Mouse (Mus musculus) embryonic fibroblast, embryonic 13.5 days (primary cell): ENCODE data around the gene Kcnk12. TPM values are rescaled to one million over a fixed set of nuclear protein-coding genes. Genes with fewer than 3 reads are reported as not detected.
A peak's percentile ranks its signal among the peaks of the same experiment; 100 is the strongest.

ENCODE experiments used
- H3K27ac ChIP-seq: 2 replicates; pipeline ENCODE4 v1.5.1; 2012; ENCODE audit warnings: low read length, control low read depth, inconsistent platforms; ENCODE audit not compliant: insufficient read depth
- H3K4me1 ChIP-seq: 2 replicates; pipeline ENCODE4 v1.6.1; 2011; ENCODE audit warnings: low read length; ENCODE audit not compliant: control insufficient read depth, insufficient read depth
- H3K4me3 ChIP-seq: 2 replicates; pipeline ENCODE4 v1.5.1; 2011; ENCODE audit warnings: mild to moderate bottlenecking, control low read depth, low read length; ENCODE audit not compliant: insufficient read depth
- CTCF ChIP-seq: IDR thresholded peaks from 2 replicates; pipeline ENCODE4 v1.5.1; 2011; ENCODE audit warnings: mild to moderate bottlenecking, control low read depth, low read length, moderate library complexity, borderline replicate concordance; ENCODE audit not compliant: insufficient read depth
- POLR2A ChIP-seq: IDR thresholded peaks from 2 replicates; pipeline ENCODE4 v1.6.1; 2011; ENCODE audit warnings: low read depth, mild to moderate bottlenecking, control low read depth, low read length, moderate library complexity
- polyA plus RNA-seq: library from polyadenylated mRNA; stranded (reverse); fragments of >200 nt; gene quantifications from 2 replicates; pipeline ENCODE4 v1.2.4, GENCODE M21; 2011; ENCODE audit warnings: low read depth; ENCODE audit not compliant: missing spikeins, insufficient read length

Kcnk12 gene
- not detected in 2 replicates for polyA plus RNA-seq

- TF ChIP-seq POLR2A (no peak), CTCF (no peak)
- Histone ChIP-seq H3K4me3 (peak within 1 kb of the TSS; percentile 23), H3K27ac (no peak within 1 kb of the TSS), H3K4me1 (no peaks in the 10 kb centered on the region; the same call in none of the 2 replicates)
These were observed at the start of gene Kcnk12 for GRCm38 (mm10) chr17:87797688-87798291. TSS of gene Kcnk12 (minus strand) at chr17:87797994.

- no peaks in the 10 kb centered on the region for H3K4me1 ChIP-seq
- no peak overlapping the region for H3K4me3 ChIP-seq
- H3K27ac ChIP-seq = no peak overlapping the region
- TF ChIP-seq CTCF (no peak), POLR2A (no peak)
These were observed 44.4 kb upstream of the Kcnk12 start for GRCm38 (mm10) chr17:87842156-87842555.

- no peak for TF ChIP-seq POLR2A
- no peak for TF ChIP-seq CTCF
- H3K27ac ChIP-seq = no peak overlapping the region
- no peaks in the 10 kb centered on the region for H3K4me1 ChIP-seq
- H3K4me3 ChIP-seq = no peak overlapping the region
These were observed 42.3 kb upstream of the Kcnk12 start for GRCm38 (mm10) chr17:87840079-87840478.

- no peak for TF ChIP-seq POLR2A
- TF ChIP-seq CTCF = no peak
- no peak overlapping the region for H3K27ac ChIP-seq
- H3K4me3 ChIP-seq = no peak overlapping the region
- no peaks in the 10 kb centered on the region for H3K4me1 ChIP-seq
These were observed 37.1 kb upstream of the Kcnk12 start for GRCm38 (mm10) chr17:87834850-87835249.

- H3K4me3 ChIP-seq = no peak overlapping the region
- no peak overlapping the region for H3K27ac ChIP-seq
- H3K4me1 ChIP-seq = no peaks in the 10 kb centered on the region
- TF ChIP-seq CTCF = no peak
- TF ChIP-seq POLR2A = no peak
These were observed 29.1 kb upstream of the Kcnk12 start for GRCm38 (mm10) chr17:87826909-87827308.

- TF ChIP-seq POLR2A (no peak), CTCF (no peak)
- H3K4me1 ChIP-seq = no peaks in the 10 kb centered on the region
- H3K4me3 ChIP-seq = no peak overlapping the region
- H3K27ac ChIP-seq = no peak overlapping the region
These were observed 28.3 kb upstream of the Kcnk12 start for GRCm38 (mm10) chr17:87826036-87826560.

GRCm38 (mm10) chr17:87825454-87826008 lies 27.7 kb upstream of the Kcnk12 start:
- no peak overlapping the region for H3K27ac ChIP-seq
- H3K4me3 ChIP-seq = no peak overlapping the region
- H3K4me1 ChIP-seq = no peaks in the 10 kb centered on the region
- TF ChIP-seq POLR2A (no peak), CTCF (no peak)

- Histone ChIP-seq H3K4me3 (no peak overlapping the region), H3K27ac (no peak overlapping the region), H3K4me1 (no peaks in the 10 kb centered on the region)
- TF ChIP-seq POLR2A (no peak), CTCF (no peak)
These were observed 25.2 kb upstream of the Kcnk12 start for GRCm38 (mm10) chr17:87823031-87823430.

- Histone ChIP-seq H3K4me1 (no peaks in the 10 kb centered on the region), H3K4me3 (no peak overlapping the region), H3K27ac (no peak overlapping the region)
- no peak for TF ChIP-seq CTCF
- no peak for TF ChIP-seq POLR2A
These were observed 11.8 kb upstream of the Kcnk12 start for GRCm38 (mm10) chr17:87809556-87809955.

- no peaks in the 10 kb centered on the region; the same call in none of the 2 replicates for H3K4me1 ChIP-seq
- no peak overlapping the region for H3K4me3 ChIP-seq
- no peak for TF ChIP-seq CTCF
- TF ChIP-seq POLR2A = no peak
- no peak overlapping the region for H3K27ac ChIP-seq
These were observed 2.1 kb upstream of the Kcnk12 start for GRCm38 (mm10) chr17:87799948-87800340.
